Mouse (Mus musculus) CH12.LX (cell line): ENCODE results near the gene Ms4a12. TPM values are rescaled to one million over a fixed set of nuclear protein-coding genes. Genes with fewer than 3 reads are reported as not detected.

Experiments used
- DNase-seq: peaks from one replicate; pipeline ENCODE4 v3.0.0-alpha.2; 2013; ENCODE audit errors: extremely low read depth
- H3K27ac ChIP-seq: 2 replicates; pipeline ENCODE4 v1.5.1; 2012; ENCODE audit warnings: low read depth, mild to moderate bottlenecking, control low read depth, moderate library complexity; ENCODE audit not compliant: insufficient read depth
- H3K27me3 ChIP-seq: replicated peaks from 2 replicates; pipeline ENCODE3; 2012; ENCODE audit warnings: inconsistent platforms
- H3K36me3 ChIP-seq, 2 experiments: replicated peaks in 1 of 2; 2 replicates each; pipeline versions ENCODE3 to v1.6.1; 2012; ENCODE audit warnings: inconsistent platforms in 1 of 2, low read length in 1 of 2, mild to moderate bottlenecking in 1 of 2, mixed read lengths in 1 of 2, moderate library complexity in 1 of 2; ENCODE audit not compliant: control insufficient read depth in 1 of 2, insufficient read depth in 1 of 2
- H3K4me1 ChIP-seq, 2 experiments: 2 replicates each; pipeline ENCODE4 v1.6.1; 2012; ENCODE audit warnings: inconsistent platforms in 1 of 2, moderate library complexity in 1 of 2; ENCODE audit not compliant: insufficient read depth in 2 of 2, control insufficient read depth in 1 of 2
- H3K4me2 ChIP-seq: 2 replicates; pipeline ENCODE4 v1.6.1; 2012; ENCODE audit warnings: low read depth, mild to moderate bottlenecking, control low read depth; ENCODE audit not compliant: poor library complexity, insufficient read depth, severe bottlenecking
- H3K4me3 ChIP-seq, 3 experiments: fragments of 150-350 bp in 1 of 3; sonication (generic) in 1 of 3; replicated peaks in 1 of 3; 2 replicates each; pipeline versions ENCODE3 to v1.5.1; 2011 to 2012; ENCODE audit warnings: low read depth in 2 of 3, low read length in 2 of 3, mild to moderate bottlenecking in 2 of 3, moderate library complexity in 2 of 3, control low read depth in 1 of 3, improper control_type of control experiment in 1 of 3, inconsistent platforms in 1 of 3, mixed read lengths in 1 of 3; ENCODE audit not compliant: poor library complexity in 1 of 3
- H3K79me2 ChIP-seq: replicated peaks from 2 replicates; pipeline ENCODE4 v1.6.1; 2012; ENCODE audit warnings: mild to moderate bottlenecking, moderate library complexity; ENCODE audit not compliant: control insufficient read depth, poor library complexity, insufficient read depth, severe bottlenecking; ENCODE audit errors: extremely low read depth
- H3K9ac ChIP-seq: 2 replicates; pipeline ENCODE4 v1.6.1; 2012; ENCODE audit warnings: low read depth, mild to moderate bottlenecking, control low read depth, moderate library complexity; ENCODE audit not compliant: insufficient read depth
- H3K9me3 ChIP-seq: replicated peaks from 2 replicates; pipeline ENCODE3; 2012; ENCODE audit warnings: low read length, inconsistent platforms, mixed read lengths
- BHLHE40 ChIP-seq: IDR thresholded peaks from 2 replicates; pipeline ENCODE4 v1.6.1; 2011; ENCODE audit warnings: mild to moderate bottlenecking, low read depth, low read length, improper control_type of control experiment
- CHD1 ChIP-seq: IDR thresholded peaks from 2 replicates; pipeline ENCODE4 v1.6.1; 2012; ENCODE audit warnings: low read depth, low read length, improper control_type of control experiment, inconsistent platforms
- CHD2 ChIP-seq: IDR thresholded peaks from 2 replicates; pipeline ENCODE4 v1.6.1; 2011; ENCODE audit warnings: low read length, improper control_type of control experiment
- EP300 ChIP-seq: IDR thresholded peaks from 2 replicates; pipeline ENCODE4 v1.6.1; 2011; ENCODE audit warnings: low read length, improper control_type of control experiment
- GABPA ChIP-seq: IDR thresholded peaks from 2 replicates; pipeline ENCODE4 v1.6.1; 2012; ENCODE audit warnings: low read depth, low read length, improper control_type of control experiment, inconsistent platforms; ENCODE audit not compliant: insufficient replicate concordance
- IRF4 ChIP-seq: IDR thresholded peaks from 2 replicates; pipeline ENCODE4 v1.6.1; 2014; ENCODE audit warnings: low read depth, mild to moderate bottlenecking, inconsistent platforms, low read length, improper control_type of control experiment
- JUN ChIP-seq: IDR thresholded peaks from 2 replicates; pipeline ENCODE4 v1.6.1; 2011; ENCODE audit warnings: low read depth, mild to moderate bottlenecking, low read length, improper control_type of control experiment, moderate library complexity; ENCODE audit not compliant: insufficient read depth
- KAT2A ChIP-seq: IDR thresholded peaks from 2 replicates; pipeline ENCODE4 v1.6.1; 2012; ENCODE audit warnings: low read length, improper control_type of control experiment, inconsistent platforms; ENCODE audit not compliant: insufficient replicate concordance
- MAFK ChIP-seq: IDR thresholded peaks from 2 replicates; pipeline ENCODE4 v1.6.1; 2011; ENCODE audit warnings: low read length, improper control_type of control experiment; ENCODE audit not compliant: insufficient replicate concordance
- MAZ ChIP-seq: IDR thresholded peaks from 2 replicates; pipeline ENCODE4 v1.6.1; 2012; ENCODE audit warnings: low read depth, mild to moderate bottlenecking, inconsistent platforms, low read length, improper control_type of control experiment, moderate library complexity
- MXI1 ChIP-seq: IDR thresholded peaks from 2 replicates; pipeline ENCODE4 v1.6.1; 2011; ENCODE audit warnings: mild to moderate bottlenecking, low read depth, low read length, improper control_type of control experiment
- NELFE ChIP-seq: IDR thresholded peaks from 2 replicates; pipeline ENCODE4 v1.6.1; 2011; ENCODE audit warnings: low read depth, low read length, improper control_type of control experiment
- RCOR1 ChIP-seq: conservative IDR thresholded peaks from 2 replicates; pipeline ENCODE4 v1.6.1; 2012; ENCODE audit warnings: low read depth, mild to moderate bottlenecking, inconsistent platforms, low read length, improper control_type of control experiment
- SIN3A ChIP-seq: IDR thresholded peaks from 2 replicates; pipeline ENCODE4 v1.6.1; 2012; ENCODE audit warnings: low read length, improper control_type of control experiment, inconsistent platforms
- SMC3 ChIP-seq: IDR thresholded peaks from 2 replicates; pipeline ENCODE4 v1.6.1; 2011; ENCODE audit warnings: low read depth, low read length, improper control_type of control experiment
- TBP ChIP-seq: conservative IDR thresholded peaks from 2 replicates; pipeline ENCODE4 v1.6.1; 2011; ENCODE audit warnings: low read depth, low read length, improper control_type of control experiment
- TCF12 ChIP-seq: IDR thresholded peaks from 2 replicates; pipeline ENCODE4 v1.6.1; 2014; ENCODE audit warnings: low read depth, mild to moderate bottlenecking, inconsistent platforms, low read length, improper control_type of control experiment
- USF1 ChIP-seq: IDR thresholded peaks from 2 replicates; pipeline ENCODE4 v1.6.1; 2014; ENCODE audit warnings: low read depth, mild to moderate bottlenecking, inconsistent platforms, low read length, improper control_type of control experiment
- ZC3H11A ChIP-seq: IDR thresholded peaks from 2 replicates; pipeline ENCODE4 v1.6.1; 2012; ENCODE audit warnings: low read depth, mild to moderate bottlenecking, inconsistent platforms, low read length, improper control_type of control experiment
- ZKSCAN1 ChIP-seq: IDR thresholded peaks from 2 replicates; pipeline ENCODE4 v1.6.1; 2012; ENCODE audit warnings: low read depth, inconsistent platforms, low read length, improper control_type of control experiment, borderline replicate concordance
- ZNF384 ChIP-seq: IDR thresholded peaks from 2 replicates; pipeline ENCODE4 v1.6.1; 2012; ENCODE audit warnings: low read depth, low read length, improper control_type of control experiment, inconsistent platforms
- dilution Hi-C: fragments of 300-500 bp; cut with MboI; formaldehyde crosslinking; loops from 2 replicates; pipeline ENCODE4 v1.14.3; 2020; ENCODE audit warnings: low sequenced_read_pairs; ENCODE audit not compliant: extremely low pct_unique_long_range_greater_than_20kb, extremely low pct_ligation_motif_present
- in situ Hi-C: fragments of 300-500 bp; cut with MboI; formaldehyde crosslinking; loops from 3 replicates; pipeline ENCODE4 v1.14.3; 2019; ENCODE audit warnings: low sequenced_read_pairs, low pct_ligation_motif_present, low pct_unique_long_range_greater_than_20kb, mixed read lengths
- polyA plus RNA-seq: library from polyadenylated mRNA; unstranded; fragments of >175 nt; gene quantifications from 2 replicates; pipeline ENCODE4 v1.2.1, GENCODE M21; 2012; ENCODE audit warnings: low read depth; ENCODE audit not compliant: insufficient read length
- total RNA-seq, 2 experiments: library from RNA; depleted of rRNA; stranded (reverse); fragments of 300-350 nt in 1 of 2; fragments of >200 nt in 1 of 2; gene quantifications; 2 replicates each; pipeline ENCODE4 v1.2.3; 2012 to 2014

The Ms4a12 gene
- total RNA-seq (2012; rRNA removed) (not detected in 2 replicates), total RNA-seq (2014; rRNA removed) (not detected in 2 replicates), polyA plus RNA-seq (not detected in 2 replicates)

- peak within 1 kb of the TSS; percentile 75 for H3K4me2 ChIP-seq
- H3K27ac ChIP-seq: no peak within 1 kb of the TSS
- no peak within 1 kb of the TSS for H3K9ac ChIP-seq
- TF ChIP-seq MAZ (no peak), USF1 (no peak), BHLHE40 (no peak), MXI1 (no peak), KAT2A (no peak), RCOR1 (no peak), SIN3A (no peak), NELFE (no peak), SMC3 (no peak), IRF4 (no peak), EP300 (no peak), CHD1 (no peak), GABPA (no peak)
- TF ChIP-seq, all 38 proteins: peak for 0
- in situ Hi-C loops: no loop called here
- DNase-seq: no peak
- Histone ChIP-seq H3K27me3 (no peaks in the 10 kb centered on the region), H3K9me3 (no peaks in the 10 kb centered on the region), H3K36me3 (no peaks in the 10 kb centered on the region), H3K79me2 (no peaks in the 10 kb centered on the region), H3K4me1 (peaks cover 0 to 18% of the 10 kb centered on the region in 2 experiments; a peak in 2 of 4 replicates), H3K4me3 (no peak within 1 kb of the TSS)
- dilution Hi-C loops: no loop called here
Measured at GRCm38 (mm10) chr19:11232348-11232747, at the start of gene Ms4a12. Ms4a12 (minus strand) TSS chr19:11232448.

GRCm38 (mm10) chr19:11280223-11280622, 48.0 kb upstream of the Ms4a12 start:
- H3K9ac ChIP-seq: no peak overlapping the region
- no peak overlapping the region for H3K4me2 ChIP-seq
- no peaks in the 10 kb centered on the region for H3K9me3 ChIP-seq
- in situ Hi-C loops: no loop called here
- DNase-seq: no peak
- H3K79me2 ChIP-seq: no peaks in the 10 kb centered on the region
- H3K4me3 ChIP-seq: no peak overlapping the region
- no peak overlapping the region for H3K27ac ChIP-seq
- no peaks in the 10 kb centered on the region for H3K36me3 ChIP-seq
- H3K27me3 ChIP-seq: no peaks in the 10 kb centered on the region
- TF ChIP-seq TBP (no peak), CHD2 (no peak), BHLHE40 (no peak), JUN (no peak), ZC3H11A (no peak), CHD1 (no peak), ZNF384 (no peak), IRF4 (no peak), GABPA (no peak), ZKSCAN1 (no peak), NELFE (no peak), TCF12 (no peak), MAFK (no peak)
- TF ChIP-seq, all 38 proteins: peak for 0
- H3K4me1 ChIP-seq: peaks cover 0 to 3% of the 10 kb centered on the region in 2 experiments; a peak in 1 of 4 replicates
- dilution Hi-C loops: no loop called here
